Mouse (Mus musculus) WW6 (cell line): ENCODE results near the gene Schip1.
"Not testable (repeated sequence)": the region's sequence is repeated elsewhere in the genome, so short reads cannot be mapped to it uniquely, and the experiment has no call there.

Experiments used
- DNase-seq: peaks from one replicate; pipeline ENCODE4 v3.0.0-alpha.2; 2013; ENCODE audit warnings: low read depth, low spot score

Schip1 gene

GRCm38 (mm10) chr3:68064731-68065130, at the start of gene Schip1:
Gene Schip1 (plus strand): TSS chr3:68064802.
- DNase-seq, result no peak

GRCm38 (mm10) chr3:68015786-68016185, 48.8 kb upstream of the Schip1 start:
- no peak for DNase-seq

DNA sequence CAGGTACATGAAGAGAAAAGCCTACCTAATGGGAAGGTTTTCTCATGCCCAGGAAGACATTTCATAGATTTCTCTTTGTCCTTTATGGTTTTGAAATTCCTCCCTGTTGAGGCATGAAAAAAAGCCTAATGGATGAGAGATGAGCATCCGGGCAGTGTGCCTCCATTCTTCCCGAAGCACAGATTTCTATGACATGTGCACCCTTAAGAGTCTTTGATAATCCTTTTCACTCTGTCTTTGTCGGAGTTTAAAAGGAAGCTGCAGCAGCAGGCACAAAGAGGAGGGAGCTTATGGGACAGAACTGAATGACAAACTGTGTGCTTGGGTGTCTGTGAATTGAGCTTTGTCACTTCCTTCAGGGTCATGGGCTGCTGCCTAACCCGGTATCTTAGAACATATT, 45.2 kb upstream of the Schip1 start:
- no peak for DNase-seq

- DNase-seq, result no peak
Measured at GRCm38 (mm10) chr3:68036097-68036496, 28.5 kb upstream of the Schip1 start.

DNA sequence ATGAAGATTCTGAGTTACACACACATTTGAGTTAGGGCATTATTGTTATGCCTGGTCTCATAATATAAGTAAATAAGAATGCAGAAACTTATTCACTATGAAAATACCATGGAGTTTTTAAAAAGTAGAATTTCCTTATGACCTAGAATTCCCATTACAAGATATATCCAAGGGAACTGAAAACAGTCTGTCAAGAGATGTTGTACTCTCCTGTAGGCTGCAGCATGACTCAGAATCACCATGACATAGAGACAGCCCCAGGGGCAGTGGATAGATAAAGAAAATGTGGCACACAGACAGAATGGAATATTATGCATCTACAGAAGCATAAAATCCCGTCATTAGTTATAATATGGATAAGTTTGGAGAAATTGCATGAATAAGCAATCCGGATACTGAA, 21.7 kb upstream of the Schip1 start:
- DNase-seq, result no peak

DNA sequence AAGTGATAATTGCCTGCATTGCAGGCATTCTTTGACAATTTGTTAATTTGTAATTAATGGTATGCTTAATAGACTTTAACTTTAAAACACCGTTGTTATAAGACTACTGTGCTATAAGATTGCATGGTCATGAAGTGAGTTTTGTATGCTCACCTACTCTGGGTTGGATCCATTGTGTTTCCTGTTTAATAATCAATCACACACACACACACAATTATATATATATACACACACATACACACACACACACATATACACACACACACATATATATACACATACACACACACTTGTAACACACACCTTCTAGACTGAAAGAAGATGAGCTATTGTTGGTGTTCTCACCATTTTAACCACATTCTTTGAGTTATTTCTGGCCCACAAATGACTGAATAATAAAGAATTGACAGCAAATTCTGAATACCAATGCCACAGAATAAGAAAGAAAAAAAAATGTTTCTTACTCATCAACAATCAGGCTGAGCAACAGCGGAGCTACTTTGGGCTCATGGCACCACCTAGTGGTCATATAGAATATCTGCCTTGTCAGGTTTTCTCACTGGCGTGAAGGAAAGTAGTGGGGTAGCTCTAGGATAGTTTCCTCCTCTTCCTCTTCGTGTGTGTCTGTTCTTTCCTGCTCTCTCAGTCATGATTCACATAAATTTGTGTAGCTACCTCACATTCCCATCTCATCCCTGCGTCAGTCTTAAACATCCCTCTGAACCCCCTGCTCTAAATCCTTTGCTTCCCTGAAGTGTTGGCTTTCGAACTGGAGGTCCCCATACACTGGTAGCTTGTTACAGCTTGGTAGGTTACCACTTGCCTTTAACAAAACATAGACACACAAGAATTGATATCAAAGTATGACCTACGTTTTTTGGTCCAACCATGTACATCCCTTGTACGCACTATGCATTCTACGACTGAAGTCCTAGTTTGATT, 18.9 kb upstream of the Schip1 start:
- DNase-seq, result no peak

- DNase-seq, result no peak
Measured at GRCm38 (mm10) chr3:68053538-68053937, 11.1 kb upstream of the Schip1 start.

- no peak for DNase-seq
Measured at GRCm38 (mm10) chr3:68055071-68055470, 9.5 kb upstream of the Schip1 start.

- DNase-seq, result no peak
Measured at GRCm38 (mm10) chr3:68056373-68057275, 8.0 kb upstream of the Schip1 start.

- DNase-seq, result no peak
Measured at GRCm38 (mm10) chr3:68059162-68059800, 5.3 kb upstream of the Schip1 start.

DNA sequence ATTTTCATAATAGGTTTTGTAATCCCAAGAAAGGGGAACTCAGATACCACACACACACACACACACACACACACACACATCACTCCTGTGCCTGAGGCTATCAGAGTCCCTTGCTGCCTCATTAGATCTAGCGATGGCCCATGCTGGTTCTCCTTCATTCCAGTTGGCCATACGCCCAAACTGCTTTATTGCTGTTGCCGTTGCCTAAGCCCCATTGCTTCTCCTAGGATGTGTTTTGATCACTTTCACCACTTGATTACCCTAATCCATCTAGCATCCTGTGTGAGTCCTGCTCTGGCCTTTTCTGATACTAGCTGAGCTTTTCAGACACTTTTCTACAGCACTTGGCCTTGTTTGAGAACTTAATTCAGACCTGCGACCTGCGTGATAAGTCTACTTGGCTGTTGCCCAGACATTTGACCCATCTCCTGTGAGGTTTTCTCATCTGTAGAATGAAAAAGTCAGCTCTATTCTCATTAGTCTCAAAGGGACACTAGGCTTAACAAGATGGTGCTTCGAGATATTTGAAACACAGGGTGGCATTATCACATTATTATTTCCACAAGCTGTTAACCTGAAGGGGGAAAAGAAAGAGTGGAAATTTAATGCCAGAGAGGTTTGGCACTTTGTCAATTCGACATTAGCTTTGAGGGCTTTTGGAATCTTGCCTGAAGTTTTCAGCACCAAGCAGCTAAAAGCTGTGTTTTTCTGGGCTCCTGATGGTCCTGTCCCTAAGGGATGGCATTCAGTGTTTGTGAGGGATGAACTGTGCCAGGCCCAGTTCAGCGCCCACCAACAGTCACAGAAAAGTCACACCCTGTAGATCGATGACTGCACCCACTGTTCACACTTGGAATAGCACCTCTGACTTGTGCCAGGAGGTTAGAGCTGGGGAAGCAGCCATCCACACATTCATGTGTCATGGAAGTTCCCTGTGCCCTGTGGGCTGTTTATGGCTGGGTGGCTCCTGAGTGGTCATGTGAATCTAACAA, 7.1 kb downstream of the Schip1 start:
- no peak for DNase-seq

DNA sequence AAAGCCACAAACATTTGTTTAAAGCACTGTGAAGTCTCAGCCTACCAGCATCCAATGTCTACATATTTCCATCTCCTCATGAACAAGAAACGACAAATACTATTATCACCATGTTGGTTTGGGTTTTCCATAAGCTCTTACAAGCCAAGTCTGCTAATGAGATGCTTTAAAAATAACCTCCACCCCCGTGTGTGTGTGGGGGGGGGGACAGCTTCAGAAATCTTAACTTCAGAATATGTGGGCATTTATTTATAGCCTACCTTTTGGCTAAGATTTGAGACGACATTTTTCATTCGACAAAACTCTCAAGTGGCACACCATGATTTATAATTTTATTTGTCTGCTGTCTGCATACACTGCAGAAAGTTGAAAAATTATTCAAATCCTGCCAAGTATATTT, 12.8 kb downstream of the Schip1 start:
- no peak for DNase-seq

DNA sequence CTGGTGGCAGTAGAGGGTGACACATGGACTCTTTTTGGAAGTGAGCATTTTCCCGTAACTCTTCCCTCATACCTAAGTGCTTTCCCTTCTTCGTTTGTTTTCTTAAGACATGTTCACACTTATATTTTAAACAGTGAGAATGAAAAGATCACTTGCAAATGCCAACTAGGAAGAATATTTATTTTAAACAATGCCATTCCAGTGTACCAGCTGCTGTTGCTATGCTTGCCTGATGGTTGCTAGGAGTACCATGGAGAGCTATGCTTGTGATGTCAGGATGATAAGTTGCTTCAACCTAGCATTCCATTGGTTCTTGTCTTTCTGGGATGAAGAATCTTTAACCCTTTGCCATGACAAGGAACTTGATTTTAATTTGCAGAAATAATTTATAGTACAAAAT, 20.4 kb downstream of the Schip1 start:
- DNase-seq, result no peak

GRCm38 (mm10) chr3:68092108-68092507, 27.5 kb downstream of the Schip1 start:
- no peak for DNase-seq

GRCm38 (mm10) chr3:68096724-68097431, 32.3 kb downstream of the Schip1 start:
- DNase-seq, result no peak

- not testable (repeated sequence) for DNase-seq
Measured at GRCm38 (mm10) chr3:68099561-68099960, 35.0 kb downstream of the Schip1 start.

GRCm38 (mm10) chr3:68101343-68101742, 36.7 kb downstream of the Schip1 start:
- DNase-seq, result no peak

DNA sequence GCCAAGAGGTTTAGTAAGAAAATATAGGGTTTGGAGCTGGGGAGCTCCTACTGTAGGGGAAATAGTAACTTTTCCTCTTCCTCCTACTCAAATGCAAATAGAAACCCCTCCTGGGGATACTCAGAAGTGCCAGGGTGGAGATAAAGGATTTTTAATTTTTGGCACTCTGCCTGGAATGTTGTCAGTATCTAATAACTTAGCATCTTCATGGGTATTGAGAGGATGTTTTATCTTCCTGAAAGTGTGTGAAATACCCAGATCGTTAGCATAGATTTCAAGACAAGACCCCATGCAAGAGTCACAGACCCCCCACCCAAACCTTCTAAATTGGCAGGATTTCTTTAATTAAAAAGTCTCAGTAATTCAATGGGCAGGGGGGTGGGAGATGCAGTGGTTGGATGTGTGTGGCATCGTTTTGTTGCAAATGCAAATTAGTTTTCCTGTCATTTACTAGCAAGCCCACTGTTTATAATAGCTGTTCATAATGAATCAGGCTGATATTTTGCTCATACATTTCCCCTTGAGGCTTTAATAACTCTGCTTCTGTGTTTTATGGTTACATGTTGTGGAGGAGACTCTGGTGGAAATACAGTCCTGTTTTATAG, 40.6 kb downstream of the Schip1 start:
- no peak for DNase-seq

DNA sequence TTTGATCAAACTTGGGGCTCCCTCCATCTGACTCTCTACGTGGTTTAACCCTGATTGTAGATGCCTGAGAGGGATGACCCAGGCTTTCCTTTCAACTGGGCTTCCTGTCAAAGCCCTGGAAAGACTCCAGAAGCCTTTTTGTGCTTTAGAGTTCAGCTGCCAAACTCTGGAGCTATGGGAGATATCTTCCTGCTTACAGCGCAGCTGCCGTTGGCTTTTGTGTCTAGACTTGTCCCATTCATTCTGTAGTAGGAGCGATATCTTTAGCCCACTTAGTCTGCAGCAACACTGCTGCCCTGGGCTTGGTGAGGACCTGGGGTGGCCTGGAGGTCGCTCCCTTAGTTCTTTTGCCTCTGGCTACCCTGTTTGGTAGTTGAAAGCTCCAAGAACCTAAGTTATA, 56.7 kb downstream of the Schip1 start:
- no peak for DNase-seq
